Mouse (Mus musculus) bone marrow, adult 2 months (tissue): ENCODE data around the gene Paip2b.

ENCODE experiments used
- CTCF ChIP-seq: fragments of 200-500 bp; IDR thresholded peaks from 2 replicates; pipeline ENCODE4 v1.5.1; 2011; ENCODE audit warnings: low read length, control low read depth; ENCODE audit not compliant: control insufficient read depth, insufficient read depth
- POLR2A ChIP-seq: fragments of 200-500 bp; IDR thresholded peaks from 2 replicates; pipeline ENCODE4 v1.6.1; 2011; ENCODE audit warnings: low read depth, mild to moderate bottlenecking, control low read depth, low read length, borderline replicate concordance; ENCODE audit not compliant: control insufficient read depth

GRCm38 (mm10) chr6:83762880-83763431 is 68.6 kb downstream of the Paip2b start:
- TF ChIP-seq CTCF (no peak), POLR2A (no peak)
